Mouse (Mus musculus) heart, adult 2 months (tissue): Measurements from ENCODE around the gene Filip1. TPM values are rescaled to one million over a fixed set of nuclear protein-coding genes. Genes with fewer than 3 reads are reported as not detected.

Source experiments
- DNase-seq, 2 experiments: peaks; one replicate each; pipeline ENCODE4 v3.0.0; 2021
- H3K27ac ChIP-seq: fragments of 200-600 bp; 2 replicates; pipeline ENCODE4 v1.8.1; 2022
- H3K27me3 ChIP-seq: fragments of 200-500 bp; 2 replicates; pipeline ENCODE4 v1.6.1; 2012; ENCODE audit warnings: mild to moderate bottlenecking, low read length, inconsistent platforms, mixed read lengths; ENCODE audit not compliant: control insufficient read depth, insufficient read depth
- H3K36me3 ChIP-seq: fragments of 200-500 bp; 2 replicates; pipeline ENCODE4 v1.6.1; 2012; ENCODE audit warnings: low read length, inconsistent platforms; ENCODE audit not compliant: control insufficient read depth, insufficient read depth
- H3K4me1 ChIP-seq: fragments of 200-500 bp; 2 replicates; pipeline ENCODE4 v1.6.1; 2011; ENCODE audit warnings: low read length; ENCODE audit not compliant: control insufficient read depth, insufficient read depth
- H3K4me3 ChIP-seq: fragments of 200-600 bp; 2 replicates; pipeline ENCODE4 v1.8.1; 2022
- H3K79me2 ChIP-seq: fragments of 200-500 bp; replicated peaks from 2 replicates; pipeline ENCODE4 v1.6.1; 2012; ENCODE audit warnings: mild to moderate bottlenecking, inconsistent platforms, low read length, moderate library complexity, mixed read lengths; ENCODE audit not compliant: control insufficient read depth, insufficient read depth
- H3K9ac ChIP-seq: fragments of 200-500 bp; 2 replicates; pipeline ENCODE4 v1.6.1; 2012; ENCODE audit warnings: low read depth, mild to moderate bottlenecking, control low read depth, inconsistent platforms, low read length, mixed read lengths
- CTCF ChIP-seq: fragments of 200-600 bp; IDR thresholded peaks from 2 replicates; pipeline ENCODE4 v1.8.1; 2022; ENCODE audit warnings: antibody characterized with exemption, mild to moderate bottlenecking, moderate library complexity
- EP300 ChIP-seq: fragments of 200-500 bp; IDR thresholded peaks from 2 replicates; pipeline ENCODE4 v1.6.1; 2011; ENCODE audit warnings: low read depth, low read length, control low read depth; ENCODE audit not compliant: insufficient read depth
- POLR2A ChIP-seq: fragments of 200-500 bp; IDR thresholded peaks from 2 replicates; pipeline ENCODE4 v1.6.1; 2011; ENCODE audit warnings: mild to moderate bottlenecking, low read depth, low read length, control low read depth; ENCODE audit not compliant: insufficient read depth
- WGBS: fragments of 180-500 bp; shearing (Covaris S2); methylation state at CpG from one replicate; pipeline ENCODE4 v1.1.7; 2018; 5-methylcytosine and 5-hydroxymethylcytosine counted together
- intact Hi-C: fragments of 180-260 bp; cut with DNase I; formaldehyde crosslinking; loops from one replicate; pipeline ENCODE4 v1.15.1; 2025
- polyA plus RNA-seq: library from polyadenylated mRNA; depleted of rRNA; stranded (reverse); fragments of >200 nt; gene quantifications from 2 replicates; pipeline ENCODE4 v1.2.3, GENCODE M21; 2012
- total RNA-seq, 2 experiments: library from RNA; stranded (reverse); gene quantifications; 2 replicates each; pipeline ENCODE4 v1.2.3; 2021

Filip1 gene
- total and polyA plus RNA-seq, 3 experiments = 18.8 to 126 (median 91.1) TPM

DNA sequence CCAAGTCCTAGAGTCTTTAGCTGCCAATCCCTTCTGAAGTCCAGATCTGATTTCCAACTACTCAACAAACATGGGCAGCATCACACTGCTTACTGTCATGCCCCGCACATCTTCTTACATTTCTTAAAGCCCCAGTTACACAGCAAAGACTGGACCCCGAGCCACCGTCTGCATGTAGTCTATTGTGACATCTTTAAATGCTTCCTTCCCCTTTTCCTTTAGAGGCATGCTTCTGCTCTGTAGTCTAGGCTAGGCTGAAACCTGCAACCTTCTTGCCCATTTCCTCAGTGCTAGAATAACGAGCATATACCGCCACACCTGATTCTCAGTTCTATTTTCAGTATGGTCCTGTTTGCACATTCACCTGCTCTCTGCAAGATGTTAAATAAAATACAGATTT lies 196.2 kb downstream of the Filip1 start:
- Histone ChIP-seq H3K79me2 (no peaks in the 10 kb centered on the region; the same call in 1 of the 2 replicates), H3K36me3 (no peaks in the 10 kb centered on the region), H3K4me1 (no peaks in the 10 kb centered on the region), H3K9ac (no peak overlapping the region), H3K4me3 (no peak overlapping the region), H3K27me3 (no peaks in the 10 kb centered on the region), H3K27ac (no peak overlapping the region)
- intact Hi-C loops = no loop called here
- 77% methylated on average over 5 of the region's 5 CpGs for WGBS
- TF ChIP-seq POLR2A (no peak), EP300 (no peak), CTCF (no peak)
- DNase-seq = no peak

DNA sequence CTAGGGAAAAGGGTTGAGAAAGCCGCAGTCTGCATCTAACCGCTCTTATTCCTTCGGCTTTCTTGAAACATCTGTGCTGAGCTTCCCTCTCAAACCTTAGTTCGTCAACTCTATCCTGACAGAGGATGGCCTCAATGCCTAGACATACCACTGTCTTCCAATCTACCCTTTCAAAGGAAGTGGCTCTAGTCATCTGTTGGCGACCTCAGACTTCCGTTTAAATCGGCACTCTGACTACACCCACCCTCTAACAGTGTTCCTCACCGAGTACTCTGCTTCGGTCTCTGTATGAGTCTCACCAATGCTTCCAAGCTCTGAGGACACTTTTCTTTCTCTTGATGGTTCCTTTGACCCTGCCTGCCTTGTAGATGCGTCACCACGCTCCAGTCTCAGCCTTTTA lies 196.6 kb downstream of the Filip1 start:
- intact Hi-C loops = no loop called here
- no peak overlapping the region for H3K4me3 ChIP-seq
- H3K27me3 ChIP-seq = no peaks in the 10 kb centered on the region
- DNase-seq = no peak
- H3K9ac ChIP-seq = no peak overlapping the region
- H3K4me1 ChIP-seq = no peaks in the 10 kb centered on the region
- TF ChIP-seq EP300 = no peak
- TF ChIP-seq CTCF = no peak
- TF ChIP-seq POLR2A = no peak
- no peaks in the 10 kb centered on the region for H3K36me3 ChIP-seq
- 77% methylated on average over 11 of the region's 11 CpGs for WGBS
- no peak overlapping the region for H3K27ac ChIP-seq
- H3K79me2 ChIP-seq = no peaks in the 10 kb centered on the region; the same call in 1 of the 2 replicates

DNA sequence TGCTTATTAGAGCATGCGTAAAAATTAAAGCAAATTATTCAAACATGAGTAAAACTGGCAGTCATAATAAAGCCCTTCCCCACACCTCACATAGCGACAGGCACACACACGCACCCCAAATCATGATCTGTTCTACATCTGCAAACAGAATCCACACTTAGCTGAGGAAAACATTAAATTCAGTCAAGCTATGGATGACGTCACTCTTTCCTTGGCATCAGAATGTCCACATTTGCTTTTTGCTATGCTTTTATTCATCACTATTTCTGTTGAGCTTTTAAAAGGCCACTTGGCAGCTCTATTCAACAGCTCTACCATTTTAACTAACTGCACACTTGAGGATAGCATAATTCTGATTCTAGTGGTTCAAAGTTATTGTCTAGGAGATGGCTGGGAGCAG lies 198.1 kb downstream of the Filip1 start:
- no peak overlapping the region for H3K4me3 ChIP-seq
- no peak overlapping the region for H3K9ac ChIP-seq
- no peak overlapping the region for H3K27ac ChIP-seq
- TF ChIP-seq POLR2A (no peak), EP300 (no peak), CTCF (no peak)
- H3K79me2 ChIP-seq = no peaks in the 10 kb centered on the region; the same call in 1 of the 2 replicates
- H3K4me1 ChIP-seq = no peaks in the 10 kb centered on the region
- DNase-seq = no peak
- 89% methylated on average over 4 of the region's 4 CpGs for WGBS
- H3K36me3 ChIP-seq = 0 out of 2 replicates have a peak, but pooled peaks cover under 1% of the 10 kb centered on the region
- intact Hi-C loops = no loop called here
- no peaks in the 10 kb centered on the region for H3K27me3 ChIP-seq

DNA sequence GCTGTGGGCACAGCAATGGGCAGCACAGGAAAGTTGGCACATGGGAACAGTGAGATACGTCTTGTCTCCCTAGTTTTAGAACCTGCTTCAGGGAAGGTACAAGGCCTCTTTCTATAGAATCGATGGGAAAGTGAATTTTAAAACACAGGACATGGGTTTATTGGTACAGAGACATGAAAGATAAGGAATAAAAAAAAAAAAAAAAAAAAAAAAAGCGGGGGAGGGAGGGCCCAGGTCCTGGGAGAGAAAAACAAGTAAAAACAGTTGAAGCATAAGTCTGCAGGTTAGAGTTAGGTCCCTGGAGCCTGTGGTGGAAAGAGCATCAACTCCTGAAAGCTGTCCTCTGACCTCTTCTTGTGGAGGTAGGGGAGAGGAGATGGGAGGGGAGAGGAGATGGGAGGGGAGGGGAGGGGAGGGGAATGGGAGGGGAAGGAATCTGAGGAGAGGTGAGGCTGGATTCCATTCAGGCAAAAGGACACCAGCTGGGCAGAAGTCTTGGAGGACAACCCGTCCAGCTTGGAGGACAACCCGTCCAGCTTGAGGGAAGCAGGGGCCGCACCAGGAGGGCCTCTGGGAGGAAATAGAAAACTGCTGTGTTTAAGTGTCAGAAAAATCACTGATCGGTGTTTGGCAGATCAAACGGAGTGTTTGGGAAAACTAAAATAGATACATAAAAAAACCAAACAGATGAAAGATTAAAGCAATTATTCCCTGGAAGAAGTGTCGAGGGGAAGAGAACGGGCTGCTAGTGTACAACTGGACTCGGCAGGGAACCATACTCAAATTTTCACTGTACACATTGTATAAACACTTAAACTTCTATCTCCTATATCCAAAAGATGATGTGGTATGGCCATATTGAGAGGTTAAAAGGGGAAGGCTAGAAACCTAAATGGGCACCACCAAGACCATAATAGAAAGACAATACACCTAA lies 201.4 kb downstream of the Filip1 start:
- Histone ChIP-seq H3K27ac (no peak overlapping the region), H3K4me1 (peaks cover 5% of the 10 kb centered on the region), H3K9ac (no peak overlapping the region), H3K4me3 (no peak overlapping the region), H3K27me3 (no peaks in the 10 kb centered on the region), H3K79me2 (no peaks in the 10 kb centered on the region; the same call in 1 of the 2 replicates), H3K36me3 (peaks cover 5% of the 10 kb centered on the region)
- TF ChIP-seq POLR2A = no peak
- no peak for TF ChIP-seq CTCF
- TF ChIP-seq EP300 = no peak
- 79% methylated on average over 10 of the region's 11 CpGs for WGBS
- no peak for DNase-seq
- intact Hi-C loops = no loop called here

DNA sequence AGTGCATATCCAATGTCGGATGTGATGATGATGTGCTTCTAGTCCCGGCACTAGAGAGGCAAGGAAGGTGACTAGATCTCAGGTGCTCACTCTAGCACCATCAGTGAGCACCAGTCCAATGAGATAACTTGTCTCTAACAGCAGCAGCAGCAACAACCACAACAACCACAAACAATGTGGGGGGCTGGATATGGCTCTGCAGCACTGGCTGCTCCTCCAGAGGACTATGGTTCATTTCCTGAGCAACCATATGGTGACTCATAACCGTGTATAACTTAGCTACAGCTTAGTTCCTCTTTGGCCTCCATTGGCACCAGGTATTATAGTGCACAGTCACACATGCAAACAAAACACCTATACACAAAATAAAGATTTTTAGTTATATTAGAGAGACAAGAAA lies 202.1 kb downstream of the Filip1 start:
- H3K79me2 ChIP-seq = no peaks in the 10 kb centered on the region
- no peak overlapping the region for H3K9ac ChIP-seq
- no peak overlapping the region for H3K27ac ChIP-seq
- no peak for DNase-seq
- no peaks in the 10 kb centered on the region for H3K27me3 ChIP-seq
- no peak for TF ChIP-seq CTCF
- TF ChIP-seq POLR2A = no peak
- TF ChIP-seq EP300 = no peak
- H3K4me1 ChIP-seq = peaks cover 5% of the 10 kb centered on the region
- no peak overlapping the region for H3K4me3 ChIP-seq
- intact Hi-C loops = no loop called here
- 61% methylated on average over 3 of the region's 3 CpGs for WGBS
- peaks cover 5% of the 10 kb centered on the region for H3K36me3 ChIP-seq

DNA sequence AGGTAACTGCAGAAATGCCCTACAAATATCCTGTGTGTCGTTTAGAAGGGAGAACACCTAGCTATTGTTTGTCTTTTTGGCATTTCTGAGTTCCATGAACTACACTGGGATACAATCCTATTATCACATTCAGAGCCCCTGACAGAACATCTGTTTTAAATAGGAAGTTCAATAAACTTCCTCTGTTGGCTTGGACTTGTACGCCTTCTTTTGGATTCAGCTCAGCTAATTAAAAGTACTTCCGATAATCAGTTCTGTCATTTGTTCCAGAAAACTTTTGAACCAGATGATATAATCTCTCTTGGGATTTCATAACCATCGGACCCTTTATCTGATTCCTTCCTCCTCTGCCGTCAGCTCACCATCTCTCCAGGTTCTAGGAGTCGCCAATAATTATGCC lies 203.2 kb downstream of the Filip1 start:
- no peak for TF ChIP-seq CTCF
- TF ChIP-seq EP300 = no peak
- no peak for TF ChIP-seq POLR2A
- WGBS = 28% methylated on average over 6 of the region's 6 CpGs
- no peak overlapping the region for H3K27ac ChIP-seq
- H3K79me2 ChIP-seq = no peaks in the 10 kb centered on the region
- peaks cover 5% of the 10 kb centered on the region for H3K4me1 ChIP-seq
- DNase-seq = no peak
- no peak overlapping the region for H3K9ac ChIP-seq
- peaks cover 5% of the 10 kb centered on the region for H3K36me3 ChIP-seq
- H3K4me3 ChIP-seq = no peak overlapping the region
- no peaks in the 10 kb centered on the region for H3K27me3 ChIP-seq
- intact Hi-C loops = loop anchor here (5.0 kb wide), 2 partner anchors 58 to 78 kb away; no protein-coding TSS in a partner anchor
